Mouse (Mus musculus) left cerebral cortex, adult 8-10 months (tissue): ENCODE results near the gene Acadsb. TPM values are rescaled to one million over a fixed set of nuclear protein-coding genes. Genes with fewer than 3 reads are reported as not detected.

Source experiments
- DNase-seq, 2 experiments: peaks; one replicate each; pipeline ENCODE4 v3.0.0; 2022; ENCODE audit warnings: low spot score in 2 of 2
- total RNA-seq, 4 experiments: library from RNA; stranded (reverse); gene quantifications; 2 replicates each; pipeline ENCODE4 v1.2.4; 2022

Gene Acadsb
- total RNA-seq, 4 experiments from 2014 or later, result 76.8 to 109 (median 82.3) TPM

- DNase-seq, result no peak
These were observed 54.8 kb downstream of the Acadsb start for GRCm38 (mm10) chr7:131465117-131465601.

- no peak for DNase-seq
These were observed 55.3 kb downstream of the Acadsb start for GRCm38 (mm10) chr7:131465735-131466134.

- no peak for DNase-seq
These were observed 56.9 kb downstream of the Acadsb start for GRCm38 (mm10) chr7:131467312-131467711.

GRCm38 (mm10) chr7:131469506-131469905 is 59.1 kb downstream of the Acadsb start:
- no peak for DNase-seq

- no peak for DNase-seq
These were observed 61.1 kb downstream of the Acadsb start for GRCm38 (mm10) chr7:131471551-131471950.

GRCm38 (mm10) chr7:131477140-131477539 is 66.7 kb downstream of the Acadsb start:
- no peak for DNase-seq

GRCm38 (mm10) chr7:131478403-131478802 is 68.0 kb downstream of the Acadsb start:
- no peak for DNase-seq

Other genes starting within 250 kb of the Acadsb start
- gene 5430419D17Rik, start 236.2 kb upstream of the Acadsb start, total RNA-seq, result not detected
- not detected for gene Cuzd1, start 88.3 kb upstream of the Acadsb start, total RNA-seq
- not detected for gene Fam24b, start 81.1 kb upstream of the Acadsb start, total RNA-seq
- not detected for gene Fam24a, start 76.7 kb upstream of the Acadsb start, total RNA-seq
- gene 2310057M21Rik, start 47.8 kb upstream of the Acadsb start, total RNA-seq, result 10 to 100 TPM; 23.2 to 36.4 (median 29.9) TPM
- 10 to 100 TPM; 45.8 to 55.0 (median 50.0) TPM for gene Pstk, start 39.5 kb upstream of the Acadsb start, total RNA-seq
- gene Ikzf5, start 80 bp upstream of the Acadsb start, total RNA-seq, result 10 to 100 TPM; 43.2 to 52.2 (median 48.8) TPM
- gene Hmx3, start 132.3 kb downstream of the Acadsb start, total RNA-seq, result not detected
- not detected for gene Hmx2, start 138.2 kb downstream of the Acadsb start, total RNA-seq
- gene Bub3, start 149.6 kb downstream of the Acadsb start, total RNA-seq, result 10 to 100 TPM; 65.1 to 69.2 (median 65.9) TPM